Mouse (Mus musculus) liver, postnatal 0 days (tissue): ENCODE measurements around the gene Pwwp2b. TPM values are rescaled to one million over a fixed set of nuclear protein-coding genes. Genes with fewer than 3 reads are reported as not detected.

Experiments used
- ATAC-seq: fragments of 200-750 bp; cut with Nextera tagmentation; 2 replicates; pipeline ENCODE4 v1.8.0; 2017; ENCODE audit warnings: mild to moderate bottlenecking, moderate library complexity
- DNase-seq: peaks from one replicate; pipeline ENCODE4 v3.0.0-alpha.2; 2016
- H3K27ac ChIP-seq: fragments of 300-500 bp; sonication (generic); 2 replicates; pipeline ENCODE4 v1.5.1; 2014; ENCODE audit warnings: antibody characterized with exemption, moderate library complexity, mild to moderate bottlenecking, low read depth
- H3K27me3 ChIP-seq: fragments of 300-500 bp; sonication (generic); 2 replicates; pipeline ENCODE4 v1.6.1; 2014; ENCODE audit warnings: low read length, control low read depth, mixed read lengths; ENCODE audit not compliant: insufficient read depth
- H3K36me3 ChIP-seq: fragments of 300-500 bp; sonication (generic); replicated peaks from 2 replicates; pipeline ENCODE4 v1.6.1; 2014; ENCODE audit warnings: mild to moderate bottlenecking, control low read depth, low read length, moderate library complexity, mixed read lengths; ENCODE audit not compliant: insufficient read depth
- H3K4me1 ChIP-seq: fragments of 300-500 bp; sonication (generic); 2 replicates; pipeline ENCODE4 v1.6.1; 2014; ENCODE audit warnings: antibody characterized with exemption, mild to moderate bottlenecking, control low read depth; ENCODE audit not compliant: insufficient read depth
- H3K4me2 ChIP-seq: fragments of 300-500 bp; sonication (generic); 2 replicates; pipeline ENCODE4 v1.6.1; 2014; ENCODE audit warnings: low read depth, mild to moderate bottlenecking, low read length, moderate library complexity, mixed read lengths
- H3K4me3 ChIP-seq: fragments of 300-500 bp; sonication (generic); 2 replicates; pipeline ENCODE4 v1.5.1; 2014; ENCODE audit warnings: low read depth, low read length
- H3K9ac ChIP-seq: fragments of 300-500 bp; sonication (generic); replicated peaks from 2 replicates; pipeline ENCODE4 v1.6.1; 2014; ENCODE audit warnings: mild to moderate bottlenecking, moderate library complexity
- H3K9me3 ChIP-seq: fragments of 300-500 bp; sonication (generic); 2 replicates; pipeline ENCODE4 v1.6.1; 2016; ENCODE audit warnings: mild to moderate bottlenecking, control low read depth, low read length, mixed read lengths
- CTCF ChIP-seq: sonication (generic); IDR thresholded peaks from 2 replicates; pipeline ENCODE4 v1.5.1; 2016; ENCODE audit warnings: antibody characterized with exemption, low read depth
- EP300 ChIP-seq: IDR thresholded peaks from 2 replicates; pipeline ENCODE4 v1.6.1; 2016; ENCODE audit warnings: antibody characterized with exemption, low read depth, mild to moderate bottlenecking
- WGBS: fragments of 180-500 bp; shearing (Covaris S2); extraction: QIAGEN DNeasy Blood & Tissue Kit; methylation state at CpG from one replicate; pipeline ENCODE4 v1.1.7; 2014; ENCODE audit not compliant: insufficient replicate concordance; 5-methylcytosine and 5-hydroxymethylcytosine counted together
- polyA plus RNA-seq: library from polyadenylated mRNA; unstranded; fragments of >200 nt; fragmentation: Nextera tagmentation; extraction: Ambion mirVana; gene quantifications from 2 replicates; pipeline ENCODE4 v1.2.1, GENCODE M21; 2015

Gene Pwwp2b
- polyA plus RNA-seq, 1 experiment from 2014 or later = 1.3 TPM

GRCm38 (mm10) chr7:139282037-139282436, 33.8 kb downstream of the Pwwp2b start:
- ATAC-seq = no peak
- no peak overlapping the region for H3K27ac ChIP-seq
- H3K36me3 ChIP-seq = no peaks in the 10 kb centered on the region
- H3K4me1 ChIP-seq = peaks cover 29% of the 10 kb centered on the region
- no peak for TF ChIP-seq EP300
- no peak for TF ChIP-seq CTCF
- H3K4me3 ChIP-seq = no peak overlapping the region
- no peak for DNase-seq
- H3K27me3 ChIP-seq = no peaks in the 10 kb centered on the region
- no peak overlapping the region for H3K4me2 ChIP-seq
- H3K9ac ChIP-seq = no peak overlapping the region
- WGBS = 64% methylated on average over 3 of the region's 3 CpGs
- H3K9me3 ChIP-seq = no peaks in the 10 kb centered on the region

GRCm38 (mm10) chr7:139285295-139285943, 37.1 kb downstream of the Pwwp2b start:
- no peak for DNase-seq
- no peak for ATAC-seq
- no peaks in the 10 kb centered on the region for H3K9me3 ChIP-seq
- no peak overlapping the region for H3K4me3 ChIP-seq
- H3K9ac ChIP-seq = no peak overlapping the region
- 75% methylated on average over 16 of the region's 16 CpGs for WGBS
- no peak overlapping the region for H3K27ac ChIP-seq
- no peak for TF ChIP-seq EP300
- no peak for TF ChIP-seq CTCF
- H3K36me3 ChIP-seq = no peaks in the 10 kb centered on the region
- H3K27me3 ChIP-seq = no peaks in the 10 kb centered on the region
- no peak overlapping the region for H3K4me2 ChIP-seq
- peaks cover 22% of the 10 kb centered on the region for H3K4me1 ChIP-seq

GRCm38 (mm10) chr7:139288540-139288939, 40.3 kb downstream of the Pwwp2b start:
- Histone ChIP-seq H3K4me1 (peaks cover 5% of the 10 kb centered on the region; the same call in 1 of the 2 replicates), H3K27ac (no peak overlapping the region), H3K36me3 (no peaks in the 10 kb centered on the region), H3K9me3 (no peaks in the 10 kb centered on the region), H3K4me3 (no peak overlapping the region), H3K9ac (no peak overlapping the region), H3K27me3 (no peaks in the 10 kb centered on the region), H3K4me2 (no peak overlapping the region)
- TF ChIP-seq EP300 (no peak), CTCF (no peak)
- peak; percentile 55; the same call in 1 of the 2 replicates for ATAC-seq
- WGBS = 63% methylated on average over 7 of the region's 7 CpGs
- DNase-seq = no peak

- Histone ChIP-seq H3K36me3 (no peaks in the 10 kb centered on the region), H3K9me3 (no peaks in the 10 kb centered on the region), H3K9ac (no peak overlapping the region), H3K4me3 (no peak overlapping the region), H3K4me2 (no peak overlapping the region), H3K27me3 (no peaks in the 10 kb centered on the region), H3K4me1 (peaks cover 8% of the 10 kb centered on the region), H3K27ac (no peak overlapping the region)
- 57% methylated on average over 4 of the region's 4 CpGs for WGBS
- DNase-seq (no peak), ATAC-seq (no peak)
- TF ChIP-seq EP300 = no peak
- no peak for TF ChIP-seq CTCF
These were observed 45.1 kb downstream of the Pwwp2b start for GRCm38 (mm10) chr7:139293350-139293749.

- Histone ChIP-seq H3K36me3 (no peaks in the 10 kb centered on the region), H3K4me1 (peaks cover 8% of the 10 kb centered on the region), H3K9me3 (no peaks in the 10 kb centered on the region), H3K27ac (no peak overlapping the region), H3K27me3 (no peaks in the 10 kb centered on the region), H3K4me3 (no peak overlapping the region), H3K4me2 (no peak overlapping the region), H3K9ac (no peak overlapping the region)
- TF ChIP-seq CTCF = no peak
- TF ChIP-seq EP300 = no peak
- no peak for DNase-seq
- ATAC-seq = no peak
- 85% methylated on average over 5 of the region's 5 CpGs for WGBS
These were observed 45.8 kb downstream of the Pwwp2b start for GRCm38 (mm10) chr7:139294076-139294475.

- Histone ChIP-seq H3K4me3 (no peak overlapping the region), H3K9ac (no peak overlapping the region), H3K36me3 (no peaks in the 10 kb centered on the region), H3K9me3 (no peaks in the 10 kb centered on the region), H3K4me2 (no peak overlapping the region), H3K27ac (0 out of 2 replicates have a peak overlapping the region, but pooled peaks have one; percentile 22), H3K27me3 (no peaks in the 10 kb centered on the region), H3K4me1 (peaks cover 8% of the 10 kb centered on the region)
- DNase-seq = peak; percentile 39
- ATAC-seq = peak; percentile 36; the same call in 1 of the 2 replicates
- TF ChIP-seq EP300 = no peak
- no peak for TF ChIP-seq CTCF
- WGBS = 42% methylated on average over 1 of the region's 1 CpGs
These were observed 47.4 kb downstream of the Pwwp2b start for GRCm38 (mm10) chr7:139295653-139296052.
